Mouse (Mus musculus) neural tube, embryonic 12.5 days (tissue): ENCODE measurements at regions not wholly inside any gene's neighbourhood (a gene's known extent, or its start where the extent isn't known, plus 50 kb on each side); places are given as distances from the start of the nearest gene placed in this dataset.

ENCODE experiments used
- ATAC-seq: fragments of 200-750 bp; cut with Nextera tagmentation; 2 replicates; pipeline ENCODE4 v1.8.0; 2017; ENCODE audit warnings: low read depth, mild to moderate bottlenecking, moderate TSS enrichment, moderate library complexity; ENCODE audit not compliant: low FRiP score
- H3K27ac ChIP-seq: fragments of 300-500 bp; sonication (generic); 2 replicates; pipeline ENCODE4 v1.5.1; 2016
- H3K27me3 ChIP-seq: fragments of 300-500 bp; sonication (generic); replicated peaks from 2 replicates; pipeline ENCODE4 v1.6.1; 2016; ENCODE audit warnings: mild to moderate bottlenecking
- H3K36me3 ChIP-seq: fragments of 300-500 bp; sonication (generic); 2 replicates; pipeline ENCODE4 v1.6.1; 2016; ENCODE audit warnings: mild to moderate bottlenecking
- H3K4me1 ChIP-seq: fragments of 300-500 bp; sonication (generic); 2 replicates; pipeline ENCODE4 v1.6.1; 2016
- H3K4me2 ChIP-seq: fragments of 300-500 bp; sonication (generic); replicated peaks from 2 replicates; pipeline ENCODE4 v1.6.1; 2016; ENCODE audit warnings: mild to moderate bottlenecking
- H3K4me3 ChIP-seq: fragments of 300-500 bp; sonication (generic); 2 replicates; pipeline ENCODE4 v1.5.1; 2016
- H3K9ac ChIP-seq: fragments of 300-500 bp; sonication (generic); 2 replicates; pipeline ENCODE4 v1.6.1; 2016; ENCODE audit warnings: mild to moderate bottlenecking
- H3K9me3 ChIP-seq: fragments of 300-500 bp; sonication (generic); 2 replicates; pipeline ENCODE4 v1.6.1; 2016; ENCODE audit warnings: mild to moderate bottlenecking
- WGBS: fragments of 180-500 bp; shearing (Covaris S2); methylation state at CpG from one replicate; pipeline ENCODE4 v1.1.7; 2016; 5-methylcytosine and 5-hydroxymethylcytosine counted together

- Histone ChIP-seq H3K27me3 (no peaks in the 10 kb centered on the region), H3K4me1 (no peaks in the 10 kb centered on the region), H3K36me3 (no peaks in the 10 kb centered on the region), H3K9me3 (no peaks in the 10 kb centered on the region), H3K4me3 (no peak overlapping the region), H3K27ac (no peak overlapping the region), H3K9ac (no peak overlapping the region), H3K4me2 (no peak overlapping the region)
- 77% methylated on average over 2 of the region's 2 CpGs for WGBS
- no peak for ATAC-seq
Observed at GRCm38 (mm10) chr12:16124906-16125305, 308.2 kb upstream of the Trib2 start.

GRCm38 (mm10) chr12:16122353-16123127, 305.8 kb upstream of the Trib2 start:
- Histone ChIP-seq H3K36me3 (no peaks in the 10 kb centered on the region), H3K9ac (no peak overlapping the region)

GRCm38 (mm10) chr12:16121787-16122186, 305.1 kb upstream of the Trib2 start:
- H3K9me3 ChIP-seq, result no peaks in the 10 kb centered on the region
- 88% methylated on average over 6 of the region's 6 CpGs for WGBS
- H3K9ac ChIP-seq, result no peak overlapping the region
- H3K36me3 ChIP-seq, result no peaks in the 10 kb centered on the region
- H3K4me1 ChIP-seq, result no peaks in the 10 kb centered on the region
- no peaks in the 10 kb centered on the region for H3K27me3 ChIP-seq
- no peak overlapping the region for H3K4me2 ChIP-seq
- H3K4me3 ChIP-seq, result no peak overlapping the region
- no peak for ATAC-seq
- H3K27ac ChIP-seq, result no peak overlapping the region

More at GRCm38 (mm10) chr12:16122353-16123127, 305.8 kb upstream of the Trib2 start:
- Histone ChIP-seq H3K9me3 (no peaks in the 10 kb centered on the region), H3K4me2 (no peak overlapping the region), H3K4me3 (no peak overlapping the region), H3K4me1 (no peaks in the 10 kb centered on the region), H3K27me3 (no peaks in the 10 kb centered on the region), H3K27ac (no peak overlapping the region)
- 57% methylated on average over 2 of the region's 2 CpGs for WGBS
- ATAC-seq, result no peak

GRCm38 (mm10) chr12:16118710-16119109, 302.0 kb upstream of the Trib2 start:
- Histone ChIP-seq H3K4me3 (no peak overlapping the region), H3K4me2 (no peak overlapping the region), H3K9ac (no peak overlapping the region), H3K36me3 (no peaks in the 10 kb centered on the region), H3K4me1 (no peaks in the 10 kb centered on the region), H3K27ac (no peak overlapping the region), H3K27me3 (no peaks in the 10 kb centered on the region), H3K9me3 (no peaks in the 10 kb centered on the region)
- no peak for ATAC-seq

- Histone ChIP-seq H3K36me3 (no peaks in the 10 kb centered on the region), H3K4me2 (no peak overlapping the region), H3K9me3 (no peaks in the 10 kb centered on the region), H3K4me1 (no peaks in the 10 kb centered on the region), H3K27ac (no peak overlapping the region), H3K27me3 (no peaks in the 10 kb centered on the region), H3K4me3 (no peak overlapping the region), H3K9ac (no peak overlapping the region)
- no peak for ATAC-seq
- WGBS, result 76% methylated on average over 7 of the region's 7 CpGs
Observed at GRCm38 (mm10) chr12:16106946-16107345, 290.2 kb upstream of the Trib2 start.

- no peak overlapping the region for H3K4me2 ChIP-seq
- no peaks in the 10 kb centered on the region for H3K4me1 ChIP-seq
- H3K9ac ChIP-seq, result no peak overlapping the region
- H3K36me3 ChIP-seq, result no peaks in the 10 kb centered on the region
- no peak overlapping the region for H3K27ac ChIP-seq
- H3K27me3 ChIP-seq, result no peaks in the 10 kb centered on the region
- WGBS, result 93% methylated on average over 7 of the region's 7 CpGs
- H3K4me3 ChIP-seq, result no peak overlapping the region
- ATAC-seq, result no peak
- no peaks in the 10 kb centered on the region for H3K9me3 ChIP-seq
Observed at GRCm38 (mm10) chr12:16098840-16099239, 282.1 kb upstream of the Trib2 start.

GRCm38 (mm10) chr12:16092643-16093042, 275.9 kb upstream of the Trib2 start:
- Histone ChIP-seq H3K27me3 (no peaks in the 10 kb centered on the region), H3K36me3 (no peaks in the 10 kb centered on the region), H3K4me2 (no peak overlapping the region), H3K27ac (no peak overlapping the region), H3K9me3 (no peaks in the 10 kb centered on the region), H3K4me3 (no peak overlapping the region), H3K4me1 (0 out of 2 replicates have a peak, but pooled peaks cover 5% of the 10 kb centered on the region), H3K9ac (no peak overlapping the region)
- ATAC-seq, result no peak
- 78% methylated on average over 3 of the region's 3 CpGs for WGBS

- WGBS, result 22% methylated on average over 6 of the region's 6 CpGs
- Histone ChIP-seq H3K36me3 (no peaks in the 10 kb centered on the region), H3K9me3 (no peaks in the 10 kb centered on the region), H3K4me1 (0 out of 2 replicates have a peak, but pooled peaks cover 5% of the 10 kb centered on the region), H3K9ac (no peak overlapping the region), H3K27ac (no peak overlapping the region), H3K4me3 (no peak overlapping the region), H3K27me3 (no peaks in the 10 kb centered on the region), H3K4me2 (no peak overlapping the region)
- ATAC-seq, result no peak
Observed at GRCm38 (mm10) chr12:16091336-16091735, 274.6 kb upstream of the Trib2 start.

GRCm38 (mm10) chr12:16083176-16083575, 266.5 kb upstream of the Trib2 start:
- Histone ChIP-seq H3K4me2 (no peak overlapping the region), H3K4me1 (no peaks in the 10 kb centered on the region), H3K9me3 (no peaks in the 10 kb centered on the region), H3K4me3 (no peak overlapping the region), H3K36me3 (no peaks in the 10 kb centered on the region), H3K27me3 (no peaks in the 10 kb centered on the region), H3K27ac (no peak overlapping the region), H3K9ac (no peak overlapping the region)
- 20% methylated on average over 1 of the region's 1 CpGs for WGBS
- ATAC-seq, result no peak

- H3K9ac ChIP-seq, result no peak overlapping the region
- no peak overlapping the region for H3K4me3 ChIP-seq
- H3K4me2 ChIP-seq, result no peak overlapping the region
- H3K36me3 ChIP-seq, result no peaks in the 10 kb centered on the region
- H3K27me3 ChIP-seq, result no peaks in the 10 kb centered on the region
- H3K4me1 ChIP-seq, result no peaks in the 10 kb centered on the region
- H3K9me3 ChIP-seq, result no peaks in the 10 kb centered on the region
- WGBS, result 91% methylated on average over 1 of the region's 1 CpGs
- ATAC-seq, result no peak
- H3K27ac ChIP-seq, result no peak overlapping the region
Observed at GRCm38 (mm10) chr12:16077215-16077614, 260.5 kb upstream of the Trib2 start.

- Histone ChIP-seq H3K4me1 (no peaks in the 10 kb centered on the region), H3K27ac (no peak overlapping the region), H3K4me2 (no peak overlapping the region), H3K4me3 (no peak overlapping the region), H3K9me3 (no peaks in the 10 kb centered on the region), H3K9ac (no peak overlapping the region), H3K27me3 (no peaks in the 10 kb centered on the region), H3K36me3 (no peaks in the 10 kb centered on the region)
- WGBS, result 69% methylated on average over 2 of the region's 2 CpGs
- no peak for ATAC-seq
Observed at GRCm38 (mm10) chr12:16075962-16076361, 259.2 kb upstream of the Trib2 start.

- H3K9me3 ChIP-seq, result no peaks in the 10 kb centered on the region
- ATAC-seq, result no peak
- no peak overlapping the region for H3K27ac ChIP-seq
- no peak overlapping the region for H3K9ac ChIP-seq
- H3K4me3 ChIP-seq, result no peak overlapping the region
- no peaks in the 10 kb centered on the region for H3K4me1 ChIP-seq
- H3K4me2 ChIP-seq, result no peak overlapping the region
- no peaks in the 10 kb centered on the region for H3K36me3 ChIP-seq
- WGBS, result 93% methylated on average over 13 of the region's 13 CpGs
- no peaks in the 10 kb centered on the region for H3K27me3 ChIP-seq
Observed at GRCm38 (mm10) chr12:16068940-16069339, 252.2 kb upstream of the Trib2 start.

GRCm38 (mm10) chr12:16062689-16063088, 246.0 kb upstream of the Trib2 start:
- no peaks in the 10 kb centered on the region for H3K9me3 ChIP-seq
- ATAC-seq, result no peak
- WGBS, result 86% methylated on average over 7 of the region's 7 CpGs

More at GRCm38 (mm10) chr12:16062689-16063088, 246.0 kb upstream of the Trib2 start:
- Histone ChIP-seq H3K36me3 (no peaks in the 10 kb centered on the region), H3K27me3 (no peaks in the 10 kb centered on the region), H3K4me3 (no peak overlapping the region), H3K27ac (no peak overlapping the region), H3K9ac (no peak overlapping the region), H3K4me2 (no peak overlapping the region), H3K4me1 (no peaks in the 10 kb centered on the region)
